Mouse (Mus musculus) neural tube, embryonic 11.5 days (tissue): ENCODE measurements around the gene Duox2. TPM values are rescaled to one million over a fixed set of nuclear protein-coding genes. Genes with fewer than 3 reads are reported as not detected.

Experiments
- ATAC-seq: fragments of 200-750 bp; cut with Nextera tagmentation; 2 replicates; pipeline ENCODE4 v1.8.0; 2017; ENCODE audit warnings: moderate number of reproducible peaks, mild to moderate bottlenecking, moderate TSS enrichment, moderate library complexity; ENCODE audit not compliant: insufficient read depth, low FRiP score, low TSS enrichment
- DNase-seq: peaks from one replicate; pipeline ENCODE4 v3.0.0-alpha.2; 2015; ENCODE audit warnings: low spot score
- H3K27ac ChIP-seq: fragments of 300-500 bp; sonication (generic); 2 replicates; pipeline ENCODE4 v1.5.1; 2014; ENCODE audit warnings: low read depth, mild to moderate bottlenecking, low read length
- H3K27me3 ChIP-seq: fragments of 300-500 bp; sonication (generic); 2 replicates; pipeline ENCODE4 v1.6.1; 2014; ENCODE audit warnings: mild to moderate bottlenecking, low read length, mixed read lengths; ENCODE audit not compliant: control insufficient read depth, insufficient read depth
- H3K36me3 ChIP-seq: fragments of 300-500 bp; sonication (generic); 2 replicates; pipeline ENCODE4 v1.6.1; 2014; ENCODE audit warnings: mild to moderate bottlenecking, low read length, moderate library complexity, mixed read lengths; ENCODE audit not compliant: control insufficient read depth, insufficient read depth
- H3K4me1 ChIP-seq: fragments of 300-500 bp; sonication (generic); 2 replicates; pipeline ENCODE4 v1.6.1; 2014; ENCODE audit warnings: low read length, mixed read lengths; ENCODE audit not compliant: control insufficient read depth, insufficient read depth
- H3K4me2 ChIP-seq: fragments of 300-500 bp; sonication (generic); 2 replicates; pipeline ENCODE4 v1.6.1; 2014; ENCODE audit warnings: low read depth, mild to moderate bottlenecking, moderate library complexity
- H3K4me3 ChIP-seq: fragments of 300-500 bp; sonication (generic); 2 replicates; pipeline ENCODE4 v1.5.1; 2014; ENCODE audit warnings: low read depth, low read length
- H3K9ac ChIP-seq: fragments of 300-500 bp; sonication (generic); 2 replicates; pipeline ENCODE4 v1.6.1; 2014; ENCODE audit warnings: mild to moderate bottlenecking, low read length
- H3K9me3 ChIP-seq: fragments of 300-500 bp; sonication (generic); 2 replicates; pipeline ENCODE4 v1.6.1; 2016; ENCODE audit warnings: low read length; ENCODE audit not compliant: control insufficient read depth
- WGBS: fragments of 180-500 bp; shearing (Covaris S2); extraction: QIAGEN DNeasy Blood & Tissue Kit; methylation state at CpG from one replicate; pipeline ENCODE4 v1.1.7; 2014; 5-methylcytosine and 5-hydroxymethylcytosine counted together
- polyA plus RNA-seq: library from polyadenylated mRNA; unstranded; fragments of >200 nt; fragmentation: Nextera tagmentation; extraction: Ambion mirVana; gene quantifications from 2 replicates; pipeline ENCODE4 v1.2.1, GENCODE M21; 2014

Duox2 gene
- polyA plus RNA-seq, 1 experiment from 2014 or later: 0.04 TPM

- Histone ChIP-seq H3K27me3 (no peaks in the 10 kb centered on the region), H3K9me3 (no peaks in the 10 kb centered on the region), H3K9ac (no peak overlapping the region), H3K4me2 (no peak overlapping the region), H3K4me3 (no peak overlapping the region), H3K36me3 (no peaks in the 10 kb centered on the region), H3K27ac (no peak overlapping the region), H3K4me1 (no peaks in the 10 kb centered on the region; the same call in 1 of the 2 replicates)
- DNase-seq: no peak
- no peak for ATAC-seq
- 90% methylated on average over 5 of the region's 5 CpGs for WGBS
Measured at GRCm38 (mm10) chr2:122260729-122261128, 37.5 kb downstream of the Duox2 start.

DNA sequence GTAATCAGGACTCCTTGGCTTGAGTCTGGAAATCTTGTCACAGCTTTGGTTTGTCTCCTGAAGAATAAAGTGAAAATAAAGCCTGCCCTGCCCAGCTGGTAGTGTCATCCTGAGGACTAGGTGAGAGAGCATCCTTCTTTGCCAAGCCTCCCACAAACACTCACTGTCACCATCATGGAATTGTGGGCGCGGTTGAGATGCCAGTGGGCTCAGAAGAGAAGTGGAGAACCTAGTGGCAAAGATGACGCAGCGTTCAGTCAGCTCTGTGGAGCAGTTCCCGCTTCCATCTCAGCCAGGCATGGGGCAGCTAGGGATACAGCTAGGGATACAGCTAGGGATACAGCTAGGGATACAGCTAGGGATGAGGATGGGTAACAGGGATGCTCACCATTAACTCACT is 42.3 kb downstream of the Duox2 start:
- no peaks in the 10 kb centered on the region for H3K27me3 ChIP-seq
- no peaks in the 10 kb centered on the region for H3K9me3 ChIP-seq
- no peak overlapping the region for H3K9ac ChIP-seq
- H3K36me3 ChIP-seq: no peaks in the 10 kb centered on the region
- DNase-seq (no peak), ATAC-seq (no peak)
- no peak overlapping the region for H3K4me2 ChIP-seq
- WGBS: 96% methylated on average over 5 of the region's 5 CpGs
- H3K4me1 ChIP-seq: no peaks in the 10 kb centered on the region
- no peak overlapping the region for H3K27ac ChIP-seq
- H3K4me3 ChIP-seq: no peak overlapping the region

GRCm38 (mm10) chr2:122247786-122248185 is 50.5 kb downstream of the Duox2 start:
- ATAC-seq (no peak), DNase-seq (no peak)
- Histone ChIP-seq H3K4me2 (no peak overlapping the region), H3K4me1 (no peaks in the 10 kb centered on the region), H3K27ac (no peak overlapping the region), H3K27me3 (no peaks in the 10 kb centered on the region), H3K9ac (no peak overlapping the region), H3K9me3 (no peaks in the 10 kb centered on the region), H3K4me3 (no peak overlapping the region), H3K36me3 (no peaks in the 10 kb centered on the region)
- WGBS: 89% methylated on average over 10 of the region's 10 CpGs

- no peak overlapping the region for H3K4me2 ChIP-seq
- no peak overlapping the region for H3K27ac ChIP-seq
- no peaks in the 10 kb centered on the region for H3K9me3 ChIP-seq
- H3K27me3 ChIP-seq: no peaks in the 10 kb centered on the region
- no peaks in the 10 kb centered on the region for H3K36me3 ChIP-seq
- ATAC-seq (0 out of 2 replicates have a peak, but pooled peaks have one; percentile 45), DNase-seq (peak; percentile 63)
- no peaks in the 10 kb centered on the region for H3K4me1 ChIP-seq
- H3K4me3 ChIP-seq: no peak overlapping the region
- H3K9ac ChIP-seq: no peak overlapping the region
- 5% methylated on average over 3 of the region's 3 CpGs for WGBS
Measured at GRCm38 (mm10) chr2:122243671-122244131, 54.5 kb downstream of the Duox2 start.

- H3K4me2 ChIP-seq: no peak overlapping the region
- no peak overlapping the region for H3K4me3 ChIP-seq
- no peak for DNase-seq
- WGBS: 75% methylated on average over 6 of the region's 6 CpGs
- H3K27ac ChIP-seq: no peak overlapping the region
- no peak for ATAC-seq
- no peaks in the 10 kb centered on the region for H3K9me3 ChIP-seq
- no peaks in the 10 kb centered on the region for H3K36me3 ChIP-seq
- no peaks in the 10 kb centered on the region for H3K27me3 ChIP-seq
- H3K9ac ChIP-seq: no peak overlapping the region
- no peaks in the 10 kb centered on the region for H3K4me1 ChIP-seq
Measured at GRCm38 (mm10) chr2:122241935-122242334, 56.3 kb downstream of the Duox2 start.

GRCm38 (mm10) chr2:122241226-122241625 is 57.0 kb downstream of the Duox2 start:
- Histone ChIP-seq H3K4me2 (no peak overlapping the region), H3K4me3 (no peak overlapping the region), H3K4me1 (no peaks in the 10 kb centered on the region), H3K27ac (no peak overlapping the region), H3K36me3 (no peaks in the 10 kb centered on the region), H3K9me3 (no peaks in the 10 kb centered on the region), H3K9ac (no peak overlapping the region), H3K27me3 (no peaks in the 10 kb centered on the region)
- WGBS: 93% methylated on average over 4 of the region's 4 CpGs
- ATAC-seq (no peak), DNase-seq (no peak)

DNA sequence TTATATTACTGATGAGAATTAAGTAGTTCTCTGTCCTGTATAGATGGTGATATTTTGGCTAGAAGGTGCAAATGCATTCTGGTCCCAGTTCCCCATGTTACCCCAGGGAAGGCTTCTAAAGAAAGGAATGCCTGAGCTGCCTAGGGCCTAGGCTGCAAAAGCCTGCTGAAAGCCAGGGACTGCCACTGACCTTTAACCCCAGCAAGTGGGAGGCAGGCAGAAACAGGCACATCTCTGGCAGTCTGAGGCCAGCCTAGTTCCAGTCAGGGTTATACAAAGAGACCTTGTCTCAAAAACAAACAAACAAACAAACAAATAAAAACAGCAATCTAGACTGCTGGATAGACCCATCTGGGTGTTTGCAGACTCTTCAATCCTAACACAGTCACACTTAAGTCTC is 57.5 kb downstream of the Duox2 start:
- H3K27me3 ChIP-seq: no peaks in the 10 kb centered on the region
- no peak for DNase-seq
- H3K9ac ChIP-seq: no peak overlapping the region
- no peak overlapping the region for H3K4me2 ChIP-seq
- no peak overlapping the region for H3K4me3 ChIP-seq
- no peak overlapping the region for H3K27ac ChIP-seq
- H3K9me3 ChIP-seq: no peaks in the 10 kb centered on the region
- H3K36me3 ChIP-seq: no peaks in the 10 kb centered on the region
- no peak for ATAC-seq
- H3K4me1 ChIP-seq: no peaks in the 10 kb centered on the region

DNA sequence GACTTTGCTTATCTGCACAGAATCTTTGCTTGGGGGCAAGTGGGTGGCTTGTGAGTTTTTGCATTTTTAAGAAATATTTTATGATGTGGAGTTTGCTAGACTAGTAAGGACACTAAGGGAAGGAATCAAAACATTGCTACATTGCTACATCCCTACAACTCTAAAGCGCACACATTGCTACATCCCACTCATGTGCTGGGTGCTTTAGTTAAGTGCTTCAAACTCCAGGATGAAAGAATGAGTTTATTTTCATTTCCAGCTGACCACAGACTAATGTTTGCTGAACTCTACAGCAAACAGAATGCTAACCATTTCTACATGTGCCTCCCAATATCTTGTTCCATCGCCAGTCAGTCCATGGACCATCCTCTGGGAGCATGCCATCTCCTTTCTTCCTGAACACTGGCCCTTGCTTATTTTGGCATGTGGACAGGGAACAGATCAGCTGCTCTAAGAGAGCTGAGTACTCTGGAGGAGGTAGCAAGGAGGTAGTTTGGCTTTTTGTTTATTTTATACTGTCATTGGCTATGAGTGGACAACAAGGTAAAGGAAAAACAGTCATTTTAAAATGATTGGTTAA is 60.3 kb downstream of the Duox2 start:
- ATAC-seq (no peak), DNase-seq (no peak)
- no peak overlapping the region for H3K9ac ChIP-seq
- H3K4me3 ChIP-seq: no peak overlapping the region
- no peak overlapping the region for H3K4me2 ChIP-seq
- 93% methylated on average over 2 of the region's 2 CpGs for WGBS
- 0 out of 2 replicates have a peak, but pooled peaks cover 7% of the 10 kb centered on the region for H3K4me1 ChIP-seq
- no peaks in the 10 kb centered on the region for H3K36me3 ChIP-seq
- H3K27ac ChIP-seq: no peak overlapping the region
- no peaks in the 10 kb centered on the region for H3K9me3 ChIP-seq
- H3K27me3 ChIP-seq: no peaks in the 10 kb centered on the region

- DNase-seq: no peak
- ATAC-seq: no peak
- H3K27me3 ChIP-seq: no peaks in the 10 kb centered on the region
- H3K27ac ChIP-seq: no peak overlapping the region
- 0 out of 2 replicates have a peak, but pooled peaks cover 7% of the 10 kb centered on the region for H3K4me1 ChIP-seq
- no peak overlapping the region for H3K9ac ChIP-seq
- H3K9me3 ChIP-seq: no peaks in the 10 kb centered on the region
- H3K4me2 ChIP-seq: no peak overlapping the region
- H3K4me3 ChIP-seq: no peak overlapping the region
- H3K36me3 ChIP-seq: no peaks in the 10 kb centered on the region
Measured at GRCm38 (mm10) chr2:122236321-122236720, 61.9 kb downstream of the Duox2 start.
